In the genomic region with DNA sequence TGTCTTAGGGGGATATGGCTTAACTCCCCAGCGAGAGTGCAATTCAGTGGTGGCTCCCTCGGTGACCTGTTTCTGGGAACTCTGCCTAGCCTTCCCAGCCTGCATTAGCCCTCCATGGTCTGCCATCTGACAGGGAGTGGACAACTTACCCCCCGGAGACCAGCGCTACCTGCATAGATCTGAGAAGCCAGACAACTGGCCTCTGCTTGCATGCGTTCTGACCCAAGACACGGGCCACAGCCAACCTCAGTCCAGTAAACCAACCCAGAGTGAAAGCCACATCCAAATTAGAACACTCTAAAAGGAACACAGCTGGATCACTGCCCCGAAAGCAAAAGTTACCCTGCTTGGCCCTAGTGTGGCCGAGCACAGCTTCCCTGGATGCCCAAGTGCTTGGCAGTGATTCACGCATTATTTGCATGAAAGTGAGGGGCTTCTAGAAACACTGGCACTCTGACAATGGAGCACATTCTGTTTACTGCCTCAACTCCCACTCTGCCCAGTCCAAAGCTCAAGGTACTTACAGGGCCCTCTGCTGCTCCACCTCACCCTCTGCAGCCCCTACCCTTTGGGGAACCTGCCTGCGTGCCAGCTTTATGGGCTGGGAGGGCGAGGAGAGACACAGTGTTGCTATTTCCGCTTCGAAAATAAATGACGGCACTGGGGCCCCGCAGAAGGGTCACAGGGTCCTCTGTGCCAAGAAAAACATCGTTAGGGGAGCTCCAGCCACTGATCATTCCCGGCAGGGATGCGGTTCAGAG, we compare ENCODE assay signal across 10 mouse cellular contexts.
DNase-seq lines count a peak whose midpoint lies in the region; ATAC-seq and TF ChIP-seq lines count a peak whose summit lies in the region.
"Had no signal": no experiment of that assay in that cellular context is flagged by ENCODE, and none has a peak within 500 bp of the region (broad histone marks: within the 10 kb centered on the region; RNA-seq: fewer than 3 reads in every experiment).

No protein-coding gene starts in this region.

- no peaks in the 10 kb centered on the region for H3K27me3 ChIP-seq in forebrain, embryonic 10.5 days (ENCODE audit: poor library complexity, severe bottlenecking)
- H3K27me3 ChIP-seq in forebrain, embryonic 12.5 days: no peaks in the 10 kb centered on the region
- no peaks in the 10 kb centered on the region for H3K27me3 ChIP-seq in embryonic facial prominence, embryonic 13.5 days
- no peaks in the 10 kb centered on the region for H3K27me3 ChIP-seq in limb, embryonic 13.5 days
- no peaks in the 10 kb centered on the region for H3K27me3 ChIP-seq in cerebellum, adult 2 months (ENCODE audit: control insufficient read depth, insufficient read depth, low read length)
- H3K27me3 ChIP-seq: CH12.LX; midbrain, embryonic 12.5 days had no signal

- peaks cover 67% of the 10 kb centered on the region for H3K4me1 ChIP-seq in forebrain, embryonic 10.5 days
- peaks cover 52% of the 10 kb centered on the region for H3K4me1 ChIP-seq in forebrain, embryonic 12.5 days
- peaks cover 73% of the 10 kb centered on the region for H3K4me1 ChIP-seq in embryonic facial prominence, embryonic 13.5 days
- peaks cover 70% of the 10 kb centered on the region for H3K4me1 ChIP-seq in limb, embryonic 13.5 days
- peaks cover 13% of the 10 kb centered on the region for H3K4me1 ChIP-seq in cerebellum, adult 2 months (ENCODE audit: control insufficient read depth, insufficient read depth, low read length)

- peaks cover 73% of the 10 kb centered on the region for H3K36me3 ChIP-seq in forebrain, embryonic 10.5 days (replicated peaks)
- H3K36me3 ChIP-seq in forebrain, embryonic 12.5 days (replicated peaks): peaks cover 25% of the 10 kb centered on the region
- H3K36me3 ChIP-seq in embryonic facial prominence, embryonic 13.5 days: peaks cover 53% of the 10 kb centered on the region
- peaks cover 58% of the 10 kb centered on the region for H3K36me3 ChIP-seq in limb, embryonic 13.5 days

- H3K9ac ChIP-seq in forebrain, embryonic 12.5 days: no peak overlapping the region
- H3K9ac ChIP-seq in embryonic facial prominence, embryonic 13.5 days: no peak overlapping the region
- peak overlapping the region; percentile 43; the same call in 1 of the 2 replicates for H3K9ac ChIP-seq in limb, embryonic 13.5 days
- H3K9ac ChIP-seq: midbrain, embryonic 12.5 days had no signal

- TF ChIP-seq POLR2A in cerebellum, adult 2 months (IDR thresholded peaks at IDR 0.05; ENCODE audit: borderline replicate concordance, insufficient read depth, low read length): no peak

- TF ChIP-seq CTCF in cerebellum, adult 2 months (IDR thresholded peaks at IDR 0.05; ENCODE audit: borderline replicate concordance, insufficient read depth, low read depth, low read length): no peak

- no peak for DNase-seq in forebrain, embryonic 10.5 days (ENCODE audit: extremely low spot score, low spot score)
- peak; percentile 48 to 60 for DNase-seq in heart, postnatal 14 days
- DNase-seq in cerebellum, adult 2 months: no peak
- DNase-seq in frontal cortex, postnatal 36 days (ENCODE audit: low spot score in 2 of 2): no peak
- no peak for DNase-seq in frontal cortex, postnatal 10 days (ENCODE audit: low spot score in 2 of 2)

- H3K4me2 ChIP-seq in forebrain, embryonic 12.5 days: no peak overlapping the region
- H3K4me2 ChIP-seq in embryonic facial prominence, embryonic 13.5 days: no peak overlapping the region
- peak overlapping the region; percentile 9; the same call in 1 of the 2 replicates for H3K4me2 ChIP-seq in limb, embryonic 13.5 days (replicated peaks)
- H3K4me2 ChIP-seq: midbrain, embryonic 12.5 days had no signal

- peaks cover 2% of the 10 kb centered on the region; the same call in 1 of the 2 replicates for H3K9me3 ChIP-seq in forebrain, embryonic 10.5 days
- H3K9me3 ChIP-seq in forebrain, embryonic 12.5 days: no peaks in the 10 kb centered on the region
- no peaks in the 10 kb centered on the region for H3K9me3 ChIP-seq in embryonic facial prominence, embryonic 13.5 days
- H3K9me3 ChIP-seq in limb, embryonic 13.5 days: no peaks in the 10 kb centered on the region
- H3K9me3 ChIP-seq: midbrain, embryonic 12.5 days had no signal

- H3K27ac ChIP-seq in forebrain, embryonic 10.5 days: peak overlapping the region; percentile 45
- H3K27ac ChIP-seq in forebrain, embryonic 12.5 days: no peak overlapping the region
- peak overlapping the region; percentile 29; the same call in 1 of the 2 replicates for H3K27ac ChIP-seq in embryonic facial prominence, embryonic 13.5 days
- H3K27ac ChIP-seq in limb, embryonic 13.5 days: peak overlapping the region; percentile 78; the same call in 1 of the 2 replicates
- no peak overlapping the region for H3K27ac ChIP-seq in cerebellum, adult 2 months (ENCODE audit: insufficient read depth, low read length)
- H3K27ac ChIP-seq: midbrain, embryonic 12.5 days had no signal

- 80% methylated on average over 18 of the region's 18 CpGs for WGBS in forebrain, embryonic 10.5 days
- 66% methylated on average over 18 of the region's 18 CpGs for WGBS in forebrain, embryonic 12.5 days
- 69% methylated on average over 18 of the region's 18 CpGs for WGBS in embryonic facial prominence, embryonic 13.5 days
- 53% methylated on average over 18 of the region's 18 CpGs for WGBS in limb, embryonic 13.5 days
- 33% methylated on average over 18 of the region's 18 CpGs for WGBS in cerebellum, adult 2 months

- no peak for ATAC-seq in forebrain, embryonic 12.5 days (ENCODE audit: low FRiP score)
- no peak for ATAC-seq in embryonic facial prominence, embryonic 13.5 days (ENCODE audit: insufficient number of reproducible peaks, insufficient read depth, low FRiP score, low TSS enrichment, low read depth)
- ATAC-seq in limb, embryonic 13.5 days (ENCODE audit: low FRiP score, low read depth): peak; percentile 64; the same call in 1 of the 2 replicates

- no peak overlapping the region for H3K4me3 ChIP-seq in forebrain, embryonic 10.5 days
- H3K4me3 ChIP-seq in forebrain, embryonic 12.5 days (replicated peaks): no peak overlapping the region
- H3K4me3 ChIP-seq in embryonic facial prominence, embryonic 13.5 days: no peak overlapping the region
- H3K4me3 ChIP-seq in limb, embryonic 13.5 days: no peak overlapping the region
- H3K4me3 ChIP-seq in cerebellum, adult 2 months (replicated peaks; ENCODE audit: insufficient read depth, low read depth, low read length): no peak overlapping the region
- H3K4me3 ChIP-seq: midbrain, embryonic 12.5 days had no signal

- intact Hi-C loops in heart, postnatal 14 days (cut with DNase I): loop anchor here (5.0 kb wide), 1 partner anchor 91 kb away; a partner anchor contains a TSS

Comparison
In these comparisons a context has a peak if more than half of its experiments do, and no peak if none do; other contexts are left out.
1. H3K27ac ChIP-seq: peak in forebrain, embryonic 10.5 days (single experiment), embryonic facial prominence, embryonic 13.5 days (single experiment) and limb, embryonic 13.5 days (single experiment); none in forebrain, embryonic 12.5 days (single experiment) and cerebellum, adult 2 months (single experiment).
2. DNase-seq: peak in heart, postnatal 14 days (2 of 2); none in forebrain, embryonic 10.5 days (single experiment), cerebellum, adult 2 months (0 of 2), frontal cortex, postnatal 36 days (0 of 2) and frontal cortex, postnatal 10 days (0 of 2).